Mouse (Mus musculus): Measurements from ENCODE around the gene Renbp.

- TF ChIP-seq CTCF (conservative IDR thresholded peaks at IDR 0.05; ENCODE audit: low read length) (no peak), POU5F1 (IDR thresholded peaks at IDR 0.05; ENCODE audit: borderline replicate concordance, low read length) (no peak)
Measured at GRCm38 (mm10) chrX:73911588-73911987, 19.1 kb downstream of the Renbp start.

All from E14TG2a.4 (cell line).